Mouse (Mus musculus) thymus, adult 2 months (tissue): Measurements from ENCODE around the gene Sel1l2. TPM values are rescaled to one million over a fixed set of nuclear protein-coding genes. Genes with fewer than 3 reads are reported as not detected.

Experiments
- DNase-seq: peaks from one replicate; pipeline ENCODE4 v3.0.0; 2021
- H3K27ac ChIP-seq: fragments of 200-500 bp; 2 replicates; pipeline ENCODE4 v1.5.1; 2012; ENCODE audit warnings: low read length, control low read depth; ENCODE audit not compliant: control insufficient read depth, insufficient read depth
- H3K27me3 ChIP-seq: fragments of 200-500 bp; 2 replicates; pipeline ENCODE4 v1.6.1; 2012; ENCODE audit warnings: mild to moderate bottlenecking, low read length, moderate library complexity, mixed read lengths; ENCODE audit not compliant: control insufficient read depth, insufficient read depth
- H3K36me3 ChIP-seq: fragments of 200-500 bp; 2 replicates; pipeline ENCODE4 v1.6.1; 2012; ENCODE audit warnings: mild to moderate bottlenecking, low read length, moderate library complexity; ENCODE audit not compliant: control insufficient read depth, insufficient read depth
- H3K4me1 ChIP-seq: fragments of 200-500 bp; replicated peaks from 2 replicates; pipeline ENCODE4 v1.6.1; 2012; ENCODE audit warnings: low read length; ENCODE audit not compliant: control insufficient read depth, insufficient read depth
- H3K4me3 ChIP-seq: fragments of 200-500 bp; 2 replicates; pipeline ENCODE4 v1.5.1; 2012; ENCODE audit warnings: mild to moderate bottlenecking, low read length, control low read depth, moderate library complexity; ENCODE audit not compliant: control insufficient read depth, insufficient read depth
- CTCF ChIP-seq: fragments of 200-500 bp; IDR thresholded peaks from 2 replicates; pipeline ENCODE4 v1.5.1; 2012; ENCODE audit warnings: mild to moderate bottlenecking, control low read depth, low read length, moderate library complexity, borderline replicate concordance; ENCODE audit not compliant: control insufficient read depth, poor library complexity, insufficient read depth; ENCODE audit errors: extremely low read depth
- POLR2A ChIP-seq: fragments of 200-500 bp; IDR thresholded peaks from 2 replicates; pipeline ENCODE4 v1.6.1; 2012; ENCODE audit warnings: mild to moderate bottlenecking, low read length, control low read depth, moderate library complexity; ENCODE audit not compliant: control insufficient read depth, poor library complexity, insufficient read depth; ENCODE audit errors: extremely low read depth
- WGBS: fragments of 180-500 bp; shearing (Covaris S2); methylation state at CpG from one replicate; pipeline ENCODE4 v1.1.7; 2018; 5-methylcytosine and 5-hydroxymethylcytosine counted together
- polyA plus RNA-seq: library from polyadenylated mRNA; depleted of rRNA; stranded (reverse); fragments of >200 nt; gene quantifications from 2 replicates; pipeline ENCODE4 v1.2.3, GENCODE M21; 2012

Sel1l2 gene
- polyA plus RNA-seq, 1 experiment, result not detected

- Histone ChIP-seq H3K27ac (no peak overlapping the region), H3K4me1 (no peaks in the 10 kb centered on the region), H3K4me3 (no peak overlapping the region), H3K36me3 (no peaks in the 10 kb centered on the region), H3K27me3 (no peaks in the 10 kb centered on the region)
- no peak for DNase-seq
- WGBS, result 84% methylated on average over 2 of the region's 2 CpGs
- TF ChIP-seq CTCF (no peak), POLR2A (no peak)
Measured at GRCm38 (mm10) chr2:140255595-140256141, 133.8 kb downstream of the Sel1l2 start.

GRCm38 (mm10) chr2:140254256-140254655, 135.2 kb downstream of the Sel1l2 start:
- no peak for TF ChIP-seq CTCF
- TF ChIP-seq POLR2A, result no peak
- no peaks in the 10 kb centered on the region for H3K27me3 ChIP-seq
- H3K4me1 ChIP-seq, result no peaks in the 10 kb centered on the region
- no peak for DNase-seq
- no peak overlapping the region for H3K27ac ChIP-seq
- H3K4me3 ChIP-seq, result no peak overlapping the region
- H3K36me3 ChIP-seq, result no peaks in the 10 kb centered on the region
- 85% methylated on average over 7 of the region's 7 CpGs for WGBS

GRCm38 (mm10) chr2:140243105-140243504, 146.4 kb downstream of the Sel1l2 start:
- TF ChIP-seq POLR2A (no peak), CTCF (no peak)
- H3K27me3 ChIP-seq, result no peaks in the 10 kb centered on the region
- no peaks in the 10 kb centered on the region for H3K4me1 ChIP-seq
- 97% methylated on average over 5 of the region's 5 CpGs for WGBS
- H3K36me3 ChIP-seq, result no peaks in the 10 kb centered on the region
- no peak for DNase-seq
- H3K27ac ChIP-seq, result no peak overlapping the region
- H3K4me3 ChIP-seq, result no peak overlapping the region

- 87% methylated on average over 5 of the region's 5 CpGs for WGBS
- no peak for TF ChIP-seq POLR2A
- no peak for TF ChIP-seq CTCF
- H3K4me1 ChIP-seq, result no peaks in the 10 kb centered on the region
- no peaks in the 10 kb centered on the region for H3K27me3 ChIP-seq
- no peak for DNase-seq
- H3K4me3 ChIP-seq, result no peak overlapping the region
- no peak overlapping the region for H3K27ac ChIP-seq
- no peaks in the 10 kb centered on the region for H3K36me3 ChIP-seq
Measured at GRCm38 (mm10) chr2:140242398-140242797, 147.1 kb downstream of the Sel1l2 start.

- Histone ChIP-seq H3K27me3 (no peaks in the 10 kb centered on the region), H3K4me1 (no peaks in the 10 kb centered on the region), H3K4me3 (no peak overlapping the region), H3K27ac (no peak overlapping the region), H3K36me3 (no peaks in the 10 kb centered on the region)
- no peak for DNase-seq
- WGBS, result 73% methylated on average over 6 of the region's 6 CpGs
- TF ChIP-seq CTCF (no peak), POLR2A (no peak)
Measured at GRCm38 (mm10) chr2:140237245-140237644, 152.3 kb downstream of the Sel1l2 start.

GRCm38 (mm10) chr2:140230295-140230694, 159.2 kb downstream of the Sel1l2 start:
- no peak overlapping the region for H3K4me3 ChIP-seq
- no peaks in the 10 kb centered on the region for H3K27me3 ChIP-seq
- H3K36me3 ChIP-seq, result no peaks in the 10 kb centered on the region
- DNase-seq, result no peak
- TF ChIP-seq CTCF (no peak), POLR2A (no peak)
- H3K4me1 ChIP-seq, result no peaks in the 10 kb centered on the region
- 61% methylated on average over 1 of the region's 1 CpGs for WGBS
- H3K27ac ChIP-seq, result no peak overlapping the region

- Histone ChIP-seq H3K4me3 (no peak overlapping the region), H3K36me3 (no peaks in the 10 kb centered on the region), H3K4me1 (no peaks in the 10 kb centered on the region), H3K27me3 (no peaks in the 10 kb centered on the region), H3K27ac (no peak overlapping the region)
- TF ChIP-seq CTCF, result no peak
- WGBS, result 87% methylated on average over 8 of the region's 8 CpGs
- no peak for DNase-seq
Measured at GRCm38 (mm10) chr2:140220325-140220724, 169.2 kb downstream of the Sel1l2 start.
